Mouse (Mus musculus): ENCODE data around the gene Rapgef1.
"Not testable (repeated sequence)": the region's sequence is repeated elsewhere in the genome, so short reads cannot be mapped to it uniquely, and the experiment has no call there.

The Rapgef1 gene

GRCm38 (mm10) chr2:29702189-29702588 is 82.7 kb downstream of the Rapgef1 start:
- in situ Hi-C loops (cut with MboI, MseI) = no loop called here

DNA sequence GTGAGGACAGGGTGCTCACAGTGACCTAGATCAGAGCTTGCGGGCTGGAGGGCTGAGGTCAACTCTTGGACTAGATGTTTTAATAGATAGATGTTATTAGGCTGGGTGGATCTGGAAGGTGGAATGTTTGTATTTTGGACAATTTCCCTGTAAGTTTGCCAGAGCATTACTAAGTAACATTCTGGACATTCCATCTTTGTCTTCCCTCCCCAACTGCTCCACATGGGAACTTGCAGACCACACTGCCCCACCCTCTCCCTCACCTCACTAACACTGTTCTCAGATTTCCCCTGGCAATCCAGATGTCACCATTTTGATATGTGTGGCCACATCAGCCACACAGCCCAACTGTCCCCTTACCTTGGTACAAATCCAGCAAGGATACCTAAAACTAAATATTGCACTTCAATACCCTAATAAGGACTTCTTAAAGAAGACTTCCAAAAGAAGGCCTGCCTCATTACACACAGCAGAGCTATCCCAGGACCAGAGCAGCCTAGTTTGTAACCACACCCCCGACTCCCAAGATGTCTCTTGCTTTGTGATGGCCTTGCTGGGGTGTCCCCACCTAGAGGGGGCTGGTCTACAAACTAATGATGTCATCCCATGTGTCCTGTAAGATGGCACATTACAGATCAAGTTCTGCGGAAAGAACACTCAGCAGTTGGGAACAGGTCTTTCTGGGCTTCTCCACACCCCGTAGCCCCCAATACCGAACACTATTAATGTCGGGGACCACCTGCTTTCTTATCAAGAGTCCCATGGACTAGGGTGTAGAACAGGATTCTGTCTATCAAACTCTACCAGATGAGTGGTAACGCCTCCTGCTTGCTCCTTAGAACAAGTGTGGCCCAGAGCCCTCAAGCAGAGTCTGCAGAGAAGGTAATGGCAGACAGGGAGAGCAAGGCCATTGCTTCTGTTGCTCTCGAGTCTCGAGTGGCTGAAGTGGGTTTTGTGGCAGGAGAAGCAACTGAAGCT is 83.9 kb downstream of the Rapgef1 start:
- in situ Hi-C loops (cut with MboI, MseI) = no loop called here

GRCm38 (mm10) chr2:29705493-29705892 is 86.0 kb downstream of the Rapgef1 start:
- in situ Hi-C loops (cut with MboI, MseI) = no loop called here

GRCm38 (mm10) chr2:29706726-29707620 is 87.5 kb downstream of the Rapgef1 start:
- in situ Hi-C loops (cut with MboI, MseI) = no loop called here

DNA sequence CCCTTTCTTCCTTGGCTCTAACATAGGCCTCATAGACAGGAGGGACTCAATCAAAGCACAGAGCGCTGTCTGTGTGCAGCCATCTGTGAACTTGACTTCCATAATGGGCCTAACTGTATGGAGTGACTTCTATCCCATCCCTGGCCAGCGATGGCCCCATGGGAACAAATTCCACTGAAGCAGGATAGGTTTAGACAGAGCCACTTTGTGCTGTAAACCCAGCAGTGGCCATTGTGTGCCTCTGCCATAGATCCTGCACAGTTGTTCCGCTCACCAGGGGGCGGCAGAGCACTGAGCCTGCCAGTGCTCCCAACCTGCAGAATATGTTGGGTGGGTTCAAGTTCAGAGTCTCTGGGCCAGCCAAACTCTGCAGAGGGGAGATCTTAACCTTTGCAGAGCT is 88.2 kb downstream of the Rapgef1 start:
- in situ Hi-C loops (cut with MboI, MseI) = no loop called here

DNA sequence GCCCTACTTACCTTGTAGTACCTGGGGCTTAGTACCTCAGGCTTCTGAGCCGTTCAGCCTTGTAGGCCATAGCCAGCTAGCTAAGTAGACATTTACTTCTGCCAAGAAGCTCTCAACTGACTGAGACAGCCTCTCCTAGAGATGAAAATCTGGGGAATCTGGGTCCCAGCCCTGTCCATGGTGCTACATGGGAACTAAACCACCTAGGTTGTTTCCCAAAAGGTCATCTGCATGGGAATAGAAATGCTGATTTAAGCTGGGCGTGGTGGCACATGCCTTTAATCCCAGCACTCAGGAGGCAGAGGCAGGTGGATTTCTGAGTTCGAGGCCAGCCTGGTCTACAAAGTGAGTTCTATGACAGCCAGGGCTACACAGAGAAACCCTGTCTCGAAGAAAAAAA is 88.7 kb downstream of the Rapgef1 start:
- in situ Hi-C loops (cut with MboI, MseI) = not testable (repeated sequence)

DNA sequence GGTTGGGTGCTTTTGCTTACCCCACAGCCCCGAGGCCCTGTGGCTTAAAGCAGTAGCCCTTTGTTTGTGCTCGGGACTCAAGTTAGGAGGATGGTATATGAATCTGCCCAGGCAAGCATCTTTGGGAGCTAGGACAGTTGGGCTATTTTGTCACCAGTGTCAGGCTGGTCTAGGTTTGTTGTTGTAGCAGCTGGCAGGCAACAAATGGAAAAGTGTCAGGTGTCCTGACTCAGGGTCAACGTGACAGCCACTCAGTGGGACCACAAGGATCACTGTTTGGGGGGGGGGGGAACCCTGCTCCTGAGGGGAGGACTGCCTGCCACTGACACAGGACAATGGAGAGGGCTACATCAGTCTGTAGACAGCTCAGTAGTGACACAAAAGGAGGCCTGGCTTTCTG is 91.5 kb downstream of the Rapgef1 start:
- in situ Hi-C loops (cut with MboI, MseI) = no loop called here

DNA sequence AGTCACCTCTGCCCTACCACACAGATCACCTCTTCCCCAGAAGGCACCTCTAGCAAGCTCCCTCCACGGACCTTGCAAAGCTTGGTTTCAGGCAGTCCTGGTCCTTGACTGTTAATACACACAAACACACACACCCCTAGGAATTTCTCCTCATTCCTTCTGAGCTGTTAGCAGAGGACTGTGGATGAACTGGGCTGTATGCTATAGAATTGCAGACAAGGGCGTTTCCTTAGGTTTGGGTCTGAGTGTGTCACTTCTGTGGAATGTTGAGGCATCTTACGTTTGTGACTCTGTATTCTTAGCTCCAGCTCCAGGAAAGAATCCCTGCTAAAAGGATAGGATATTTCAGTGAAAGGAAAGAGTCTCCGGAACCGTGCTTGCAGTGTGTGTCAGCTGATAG is 92.4 kb downstream of the Rapgef1 start:
- in situ Hi-C loops (cut with MboI, MseI) = no loop called here

DNA sequence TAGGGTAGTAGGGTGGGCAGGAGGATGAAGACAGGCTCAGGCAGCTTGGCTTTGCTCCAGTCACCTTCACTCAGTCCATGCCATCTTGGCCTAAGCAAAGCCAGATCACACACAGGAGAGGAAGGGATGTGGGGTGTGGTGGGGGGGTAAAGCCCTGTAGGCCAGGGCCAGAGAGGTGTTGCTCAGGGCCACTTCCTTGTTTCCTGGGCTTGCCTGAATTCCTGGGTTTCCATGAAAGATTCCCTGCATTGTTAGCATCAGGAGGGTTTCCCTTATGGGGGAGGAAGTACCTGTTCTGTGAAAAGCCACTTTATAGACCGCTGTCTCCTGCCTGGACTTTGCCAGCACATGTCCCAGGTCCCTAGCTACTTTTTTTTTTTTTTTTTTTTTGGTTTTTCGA is 94.0 kb downstream of the Rapgef1 start:
- in situ Hi-C loops (cut with MboI, MseI) = no loop called here

- in situ Hi-C loops (cut with MboI, MseI) = no loop called here
Observed at GRCm38 (mm10) chr2:29714127-29714526, 94.6 kb downstream of the Rapgef1 start.

DNA sequence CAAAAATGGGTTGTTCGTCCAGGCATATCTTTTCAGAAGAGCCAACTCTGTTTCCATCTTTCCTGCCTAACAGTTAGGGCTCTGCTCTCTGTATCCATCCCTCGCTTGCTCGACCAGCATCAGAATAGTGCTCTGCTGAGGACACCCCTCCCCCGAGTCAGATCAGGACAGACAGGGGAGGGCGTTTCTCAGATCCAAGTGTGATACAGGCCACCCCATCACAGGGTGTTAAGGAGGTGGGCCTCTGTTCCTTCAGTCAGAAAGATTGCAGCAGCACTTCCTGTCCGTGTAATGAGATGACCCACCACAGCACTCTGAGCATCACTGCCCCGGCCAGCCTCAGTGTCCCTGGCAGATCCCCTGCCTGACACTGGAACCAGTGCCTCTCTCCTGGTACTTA is 96.6 kb downstream of the Rapgef1 start:
- in situ Hi-C loops (cut with MboI, MseI) = no loop called here

- in situ Hi-C loops (cut with MboI, MseI) = no loop called here
Observed at GRCm38 (mm10) chr2:29716691-29717090, 97.2 kb downstream of the Rapgef1 start.

- in situ Hi-C loops (cut with MboI, MseI) = no loop called here
Observed at GRCm38 (mm10) chr2:29718581-29718980, 99.1 kb downstream of the Rapgef1 start.

GRCm38 (mm10) chr2:29723132-29723531 is 103.6 kb downstream of the Rapgef1 start:
- in situ Hi-C loops (cut with MboI, MseI) = no loop called here

DNA sequence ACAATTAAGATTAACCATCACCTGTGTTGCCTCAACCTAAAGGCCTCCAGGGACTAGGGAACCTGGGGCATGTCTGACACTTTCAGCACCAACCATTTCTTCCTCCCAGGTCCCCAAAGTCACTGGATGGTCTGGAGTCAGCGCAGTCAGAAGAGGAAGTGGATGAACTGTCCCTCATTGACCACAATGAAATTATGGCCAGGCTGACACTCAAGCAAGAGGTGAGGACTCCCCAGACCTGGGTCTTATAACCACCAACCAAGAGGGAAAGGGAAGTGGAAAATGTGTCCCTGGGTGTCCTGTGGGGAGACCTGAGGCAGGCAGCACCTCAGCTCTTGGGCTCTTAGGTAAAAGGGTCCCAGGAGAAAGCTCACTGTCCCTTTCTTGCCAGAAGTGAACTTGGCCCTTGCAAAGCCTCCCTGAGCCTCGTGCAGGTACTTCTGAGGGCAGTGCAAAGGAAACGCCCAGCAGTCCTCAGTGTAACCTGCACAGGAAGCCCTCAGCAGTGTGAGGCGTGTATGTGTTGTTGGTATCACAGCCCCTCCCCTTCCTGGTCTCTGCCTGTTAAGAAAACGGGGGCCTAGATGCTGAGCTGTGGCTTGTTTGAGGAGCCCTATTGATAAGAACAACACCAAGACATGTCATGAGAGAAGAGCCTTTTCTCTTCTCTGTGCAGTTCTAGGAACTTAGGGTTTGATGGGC is 105.3 kb downstream of the Rapgef1 start:
- in situ Hi-C loops (cut with MboI, MseI) = no loop called here

- in situ Hi-C loops (cut with MboI, MseI) = no loop called here
Observed at GRCm38 (mm10) chr2:29729500-29729899, 110.0 kb downstream of the Rapgef1 start.

GRCm38 (mm10) chr2:29731545-29731944 is 112.0 kb downstream of the Rapgef1 start:
- in situ Hi-C loops (cut with MboI, MseI) = no loop called here

- in situ Hi-C loops (cut with MboI, MseI) = no loop called here
Observed at GRCm38 (mm10) chr2:29732559-29732958, 113.0 kb downstream of the Rapgef1 start.

- in situ Hi-C loops (cut with MboI, MseI) = no loop called here
Observed at GRCm38 (mm10) chr2:29733348-29733747, 113.8 kb downstream of the Rapgef1 start.

- in situ Hi-C loops (cut with MboI, MseI) = no loop called here
Observed at GRCm38 (mm10) chr2:29735708-29736107, 116.2 kb downstream of the Rapgef1 start.

DNA sequence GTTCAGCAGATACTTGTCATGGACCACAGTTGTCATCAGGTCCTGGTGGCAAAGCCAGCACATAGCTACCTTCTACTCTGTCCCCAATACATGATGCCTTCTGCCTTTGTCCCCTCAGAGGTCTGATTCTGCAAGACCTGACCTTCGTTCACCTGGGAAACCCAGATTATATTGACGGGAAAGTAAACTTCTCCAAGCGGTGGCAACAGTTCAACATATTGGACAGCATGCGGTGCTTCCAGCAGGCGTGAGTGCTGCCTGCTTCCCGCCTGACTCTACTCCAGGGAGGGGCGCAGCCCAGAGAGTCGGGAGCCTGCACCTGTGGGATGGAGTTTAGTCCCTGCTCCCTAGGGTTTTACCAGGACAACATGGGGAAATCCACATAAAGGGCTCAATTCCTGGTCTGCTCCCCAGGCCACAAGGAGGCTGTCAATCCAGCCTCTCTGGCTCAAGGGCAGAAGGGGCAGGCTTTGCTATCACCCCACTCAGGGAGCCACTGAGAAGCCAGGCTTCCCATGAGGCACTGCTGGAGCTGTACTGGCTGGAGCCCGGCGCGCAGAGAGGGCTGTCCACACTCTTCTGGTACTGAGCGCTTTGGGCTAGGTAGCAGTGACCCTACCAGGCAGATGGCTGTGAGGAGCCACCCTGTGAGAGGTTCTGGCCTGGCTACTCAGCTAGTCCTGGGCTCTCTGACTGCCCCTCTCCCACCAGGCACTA is 117.8 kb downstream of the Rapgef1 start:
- in situ Hi-C loops (cut with MboI, MseI) = no loop called here

Data from regulatory T cell (primary cell).